Mouse (Mus musculus): ENCODE measurements around the gene Cisd2. TPM values are rescaled to one million over a fixed set of nuclear protein-coding genes. Genes with fewer than 3 reads are reported as not detected.

The Cisd2 gene
- total and polyA plus RNA-seq, 2 experiments from 2014 or later = 21.2 to 46.2 TPM

DNA sequence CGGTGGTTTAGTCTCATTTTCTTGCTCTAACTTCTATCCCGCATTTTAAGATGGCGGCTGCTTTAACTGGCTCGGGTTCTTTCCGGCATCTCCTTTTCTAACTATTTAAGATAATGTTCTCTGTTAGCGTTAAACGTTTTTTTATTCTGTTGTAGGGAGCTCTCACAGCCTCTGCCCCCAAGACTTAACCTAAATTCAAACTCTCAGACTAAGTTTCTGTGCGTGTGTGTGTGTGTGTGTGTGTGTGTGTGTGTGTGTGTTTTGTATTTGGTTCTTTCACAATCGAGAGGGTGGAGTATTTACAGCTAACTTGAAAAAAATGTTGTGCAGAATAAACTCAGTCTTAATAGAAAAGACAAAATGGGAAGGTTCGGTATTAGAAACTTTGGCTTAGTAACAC is 16.9 kb upstream of the Cisd2 start:
- DNase-seq (ENCODE audit: low spot score) = no peak
- H3K27me3 ChIP-seq (ENCODE audit: insufficient read depth, low read length) = no peaks in the 10 kb centered on the region
- WGBS = 35% methylated on average over 10 of the region's 10 CpGs
- H3K36me3 ChIP-seq (ENCODE audit: insufficient read depth, low read length) = no peaks in the 10 kb centered on the region
- no peaks in the 10 kb centered on the region for H3K9me3 ChIP-seq (ENCODE audit: low read length)
- peak overlapping the region; percentile 77 for H3K4me2 ChIP-seq (ENCODE audit: low read depth, low read length)
- no peak for ATAC-seq
- no peak for TF ChIP-seq CTCF (IDR thresholded peaks at IDR 0.05; ENCODE audit: low read depth)
- no peaks in the 10 kb centered on the region for H3K4me1 ChIP-seq (ENCODE audit: insufficient read depth, low read length)
- peak overlapping the region; percentile 96 for H3K4me3 ChIP-seq (ENCODE audit: low read length)
- peak overlapping the region; percentile 81; the same call in 1 of the 2 replicates for H3K9ac ChIP-seq (replicated peaks; ENCODE audit: low read length)
- H3K27ac ChIP-seq = 0 out of 2 replicates have a peak overlapping the region, but pooled peaks have one; percentile 3

DNA sequence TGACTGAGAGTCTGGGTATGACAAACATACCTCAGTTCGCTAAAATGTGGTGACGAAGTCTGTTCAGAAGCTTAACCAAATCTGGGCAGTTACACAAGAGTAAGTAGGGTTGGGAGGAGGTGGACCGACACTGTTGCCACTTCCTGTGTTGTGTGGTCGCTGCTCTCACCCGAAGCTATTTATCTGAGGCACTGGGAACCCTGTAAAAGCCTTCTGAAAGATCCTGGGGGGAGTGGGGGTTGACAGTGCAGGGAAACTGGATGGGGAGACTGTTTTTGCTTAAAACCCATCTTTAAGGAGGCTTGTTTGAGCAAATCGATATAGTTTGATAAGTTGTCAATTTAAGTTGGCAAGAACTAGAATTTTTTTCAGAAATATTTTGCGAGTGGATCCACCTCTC is 16.5 kb upstream of the Cisd2 start:
- TF ChIP-seq CTCF (IDR thresholded peaks at IDR 0.05; ENCODE audit: low read depth) = no peak
- no peaks in the 10 kb centered on the region for H3K27me3 ChIP-seq (ENCODE audit: insufficient read depth, low read length)
- peak overlapping the region; percentile 81 for H3K9ac ChIP-seq (replicated peaks; ENCODE audit: low read length)
- no peaks in the 10 kb centered on the region for H3K4me1 ChIP-seq (ENCODE audit: insufficient read depth, low read length)
- ATAC-seq (no peak), DNase-seq (ENCODE audit: low spot score) (peak; percentile 10)
- H3K36me3 ChIP-seq (ENCODE audit: insufficient read depth, low read length) = no peaks in the 10 kb centered on the region
- no peaks in the 10 kb centered on the region for H3K9me3 ChIP-seq (ENCODE audit: low read length)
- H3K4me3 ChIP-seq (ENCODE audit: low read length) = peak overlapping the region; percentile 96
- 19% methylated on average over 7 of the region's 7 CpGs for WGBS
- H3K27ac ChIP-seq = 0 out of 2 replicates have a peak overlapping the region, but pooled peaks have one; percentile 3
- peak overlapping the region; percentile 77 for H3K4me2 ChIP-seq (ENCODE audit: low read depth, low read length)

GRCm38 (mm10) chr3:135439651-135440050 is 15.9 kb upstream of the Cisd2 start:
- WGBS = 1% methylated on average over 15 of the region's 15 CpGs
- H3K9me3 ChIP-seq (ENCODE audit: low read length) = no peaks in the 10 kb centered on the region

GRCm38 (mm10) chr3:135438913-135439531 is 15.3 kb upstream of the Cisd2 start:
- Histone ChIP-seq H3K4me2 (ENCODE audit: low read depth, low read length) (peak overlapping the region; percentile 77), H3K9me3 (ENCODE audit: low read length) (no peaks in the 10 kb centered on the region), H3K4me1 (ENCODE audit: insufficient read depth, low read length) (no peaks in the 10 kb centered on the region), H3K4me3 (ENCODE audit: low read length) (peak overlapping the region; percentile 96), H3K27me3 (ENCODE audit: insufficient read depth, low read length) (no peaks in the 10 kb centered on the region), H3K36me3 (ENCODE audit: insufficient read depth, low read length) (no peaks in the 10 kb centered on the region), H3K27ac (peak overlapping the region; percentile 99), H3K9ac (replicated peaks; ENCODE audit: low read length) (peak overlapping the region; percentile 81)
- TF ChIP-seq CTCF (IDR thresholded peaks at IDR 0.05; ENCODE audit: low read depth) = no peak
- DNase-seq (ENCODE audit: low spot score) = peak; percentile 88
- peak; percentile 66 for ATAC-seq
- WGBS = 5% methylated on average over 54 of the region's 76 CpGs

More at GRCm38 (mm10) chr3:135439651-135440050, 15.9 kb upstream of the Cisd2 start:
- Histone ChIP-seq H3K4me2 (ENCODE audit: low read depth, low read length) (peak overlapping the region; percentile 77), H3K27ac (peak overlapping the region; percentile 99), H3K4me3 (ENCODE audit: low read length) (peak overlapping the region; percentile 96), H3K9ac (replicated peaks; ENCODE audit: low read length) (peak overlapping the region; percentile 81), H3K27me3 (ENCODE audit: insufficient read depth, low read length) (no peaks in the 10 kb centered on the region), H3K4me1 (ENCODE audit: insufficient read depth, low read length) (no peaks in the 10 kb centered on the region), H3K36me3 (ENCODE audit: insufficient read depth, low read length) (no peaks in the 10 kb centered on the region)
- TF ChIP-seq CTCF (IDR thresholded peaks at IDR 0.05; ENCODE audit: low read depth) = no peak
- DNase-seq (ENCODE audit: low spot score) (no peak), ATAC-seq (no peak)

- under 1% methylated on average over 35 of the region's 50 CpGs for WGBS
- Histone ChIP-seq H3K4me2 (ENCODE audit: low read depth, low read length) (peak overlapping the region; percentile 77; the same call in 1 of the 2 replicates), H3K27ac (peak overlapping the region; percentile 99), H3K9me3 (ENCODE audit: low read length) (no peaks in the 10 kb centered on the region), H3K36me3 (ENCODE audit: insufficient read depth, low read length) (no peaks in the 10 kb centered on the region), H3K27me3 (ENCODE audit: insufficient read depth, low read length) (no peaks in the 10 kb centered on the region), H3K4me1 (ENCODE audit: insufficient read depth, low read length) (no peaks in the 10 kb centered on the region), H3K9ac (replicated peaks; ENCODE audit: low read length) (peak overlapping the region; percentile 81), H3K4me3 (ENCODE audit: low read length) (peak overlapping the region; percentile 96)
- no peak for TF ChIP-seq CTCF (IDR thresholded peaks at IDR 0.05; ENCODE audit: low read depth)
- peak; percentile 95 for DNase-seq (ENCODE audit: low spot score)
- peak; percentile 87 for ATAC-seq
These were observed 14.8 kb upstream of the Cisd2 start for GRCm38 (mm10) chr3:135438531-135438912.

DNA sequence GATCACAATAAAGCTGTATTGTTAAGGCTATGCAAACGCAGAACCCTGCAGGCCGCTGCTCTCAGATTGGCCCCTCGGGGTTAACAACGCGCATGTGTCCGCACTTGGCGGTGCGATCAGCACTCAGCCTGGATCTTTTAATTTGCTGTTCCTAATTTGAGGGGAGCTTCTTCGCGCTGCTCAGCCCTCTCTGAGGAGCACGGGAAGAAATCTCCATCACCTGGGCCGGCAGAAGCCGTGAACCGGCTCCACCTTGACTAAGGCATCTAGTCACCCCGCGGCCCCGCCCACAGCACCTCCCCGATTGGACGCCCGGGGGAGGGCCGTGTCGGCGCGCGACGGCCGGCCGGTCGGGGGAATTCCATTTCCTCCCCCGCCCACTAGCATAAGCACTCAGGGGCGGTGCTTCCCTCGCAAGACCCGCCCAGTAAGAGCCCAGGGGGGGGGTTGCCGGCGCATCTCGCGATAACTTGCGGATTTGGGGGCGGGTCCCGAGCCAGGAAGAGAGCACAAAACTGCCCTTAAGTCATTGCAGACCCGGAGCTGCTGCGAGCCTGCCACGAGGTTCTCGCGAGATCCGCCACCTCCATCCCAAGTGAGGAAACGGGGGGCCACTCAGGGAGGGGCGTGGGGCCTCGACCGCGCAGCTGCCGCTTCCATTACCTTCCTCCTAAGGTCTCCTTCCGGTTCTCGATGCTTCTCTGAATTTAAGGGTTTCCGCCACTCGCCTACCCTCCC is 14.2 kb upstream of the Cisd2 start, which contains the start of gene Ube2d3:
Ube2d3 (plus strand) TSS at position 392 of the 738 bp plus-strand sequence.
- no peaks in the 10 kb centered on the region for H3K4me1 ChIP-seq (ENCODE audit: insufficient read depth, low read length)
- peak; percentile 99 for DNase-seq (ENCODE audit: low spot score)
- no peaks in the 10 kb centered on the region for H3K36me3 ChIP-seq (ENCODE audit: insufficient read depth, low read length)
- peak within 1 kb of the TSS; percentile 81 for H3K9ac ChIP-seq (replicated peaks; ENCODE audit: low read length)
- under 1% methylated on average over 52 of the region's 56 CpGs for WGBS
- H3K9me3 ChIP-seq (ENCODE audit: low read length) = no peaks in the 10 kb centered on the region
- peak within 1 kb of the TSS; percentile 77 for H3K4me2 ChIP-seq (ENCODE audit: low read depth, low read length)
- TF ChIP-seq CTCF (IDR thresholded peaks at IDR 0.05; ENCODE audit: low read depth) = no peak
- H3K4me3 ChIP-seq (ENCODE audit: low read length) = peak within 1 kb of the TSS; percentile 96
- H3K27ac ChIP-seq = peak within 1 kb of the TSS; percentile 99
- ATAC-seq = peak; percentile 96
- no peaks in the 10 kb centered on the region for H3K27me3 ChIP-seq (ENCODE audit: insufficient read depth, low read length)

Measured in hindbrain, postnatal 0 days (tissue).